Mouse (Mus musculus) cerebellum, adult 18-20 months (tissue): ENCODE measurements around the gene Tmem235.

ENCODE experiments used
- DNase-seq, 2 experiments: peaks; one replicate each; pipeline ENCODE4 v3.0.0; 2021

Tmem235 gene

GRCm38 (mm10) chr11:117870688-117871365 lies 10.3 kb downstream of the Tmem235 start:
- DNase-seq: peak; percentile 83 to 88

GRCm38 (mm10) chr11:117871376-117871775 lies 10.8 kb downstream of the Tmem235 start:
- no peak for DNase-seq

- peak in 1 of 2 experiments; percentile 31 for DNase-seq
Observed at GRCm38 (mm10) chr11:117871911-117872584, 11.5 kb downstream of the Tmem235 start.

- peak; percentile 88 to 92 for DNase-seq
Observed at GRCm38 (mm10) chr11:117872861-117873608, 12.5 kb downstream of the Tmem235 start, which contains the start of gene Tha1. Tha1 (minus strand) TSS chr11:117873481.

GRCm38 (mm10) chr11:117874419-117874818 lies 13.9 kb downstream of the Tmem235 start:
- DNase-seq: no peak

GRCm38 (mm10) chr11:117875681-117876080 lies 15.1 kb downstream of the Tmem235 start:
- no peak for DNase-seq

- DNase-seq: peak in 1 of 2 experiments; percentile 35
Observed at GRCm38 (mm10) chr11:117877917-117878745, 17.6 kb downstream of the Tmem235 start.

GRCm38 (mm10) chr11:117878892-117879291 lies 18.3 kb downstream of the Tmem235 start:
- DNase-seq: no peak

- no peak for DNase-seq
Observed at GRCm38 (mm10) chr11:117879676-117880075, 19.1 kb downstream of the Tmem235 start.

GRCm38 (mm10) chr11:117880336-117880976 lies 19.9 kb downstream of the Tmem235 start:
- DNase-seq: peak; percentile 14 to 44

GRCm38 (mm10) chr11:117880977-117881358 lies 20.4 kb downstream of the Tmem235 start:
- no peak for DNase-seq

- no peak for DNase-seq
Observed at GRCm38 (mm10) chr11:117881787-117882186, 21.2 kb downstream of the Tmem235 start.

- no peak for DNase-seq
Observed at GRCm38 (mm10) chr11:117882208-117882607, 21.7 kb downstream of the Tmem235 start.

- DNase-seq: no peak
Observed at GRCm38 (mm10) chr11:117886000-117886399, 25.4 kb downstream of the Tmem235 start.

GRCm38 (mm10) chr11:117888168-117888852 lies 27.8 kb downstream of the Tmem235 start:
- no peak for DNase-seq

- DNase-seq: no peak
Observed at GRCm38 (mm10) chr11:117888853-117889822, 28.6 kb downstream of the Tmem235 start.

- no peak for DNase-seq
Observed at GRCm38 (mm10) chr11:117889887-117890340, 29.4 kb downstream of the Tmem235 start.

- no peak for DNase-seq
Observed at GRCm38 (mm10) chr11:117890519-117891282, 30.1 kb downstream of the Tmem235 start.

- no peak for DNase-seq
Observed at GRCm38 (mm10) chr11:117891581-117892175, 31.1 kb downstream of the Tmem235 start.
